Mouse (Mus musculus) cerebellum, adult 8-10 months (tissue): ENCODE data around the gene Gipr.

Source experiments
- DNase-seq: peaks from one replicate; pipeline ENCODE4 v3.0.0; 2022

The Gipr gene

GRCm38 (mm10) chr7:19147497-19148045, 18.4 kb downstream of the Gipr start:
- DNase-seq = no peak

GRCm38 (mm10) chr7:19146793-19147192, 19.1 kb downstream of the Gipr start:
- DNase-seq = no peak

GRCm38 (mm10) chr7:19137380-19137779, 28.5 kb downstream of the Gipr start:
- DNase-seq = no peak

- no peak for DNase-seq
These were observed 29.1 kb downstream of the Gipr start for GRCm38 (mm10) chr7:19136673-19137334.

GRCm38 (mm10) chr7:19136168-19136567, 29.8 kb downstream of the Gipr start:
- no peak for DNase-seq

- DNase-seq = peak; percentile 95
These were observed 34.5 kb downstream of the Gipr start for GRCm38 (mm10) chr7:19131324-19131848.

GRCm38 (mm10) chr7:19130657-19131056, 35.3 kb downstream of the Gipr start:
- no peak for DNase-seq

GRCm38 (mm10) chr7:19129396-19129795, 36.5 kb downstream of the Gipr start:
- no peak for DNase-seq

- no peak for DNase-seq
These were observed 38.2 kb downstream of the Gipr start for GRCm38 (mm10) chr7:19127744-19128143.

- no peak for DNase-seq
These were observed 41.2 kb downstream of the Gipr start for GRCm38 (mm10) chr7:19124713-19125112.

GRCm38 (mm10) chr7:19121686-19122085, 44.2 kb downstream of the Gipr start:
- DNase-seq = no peak

GRCm38 (mm10) chr7:19119631-19120429, 46.1 kb downstream of the Gipr start, which contains the start of gene Fbxo46:
Gene Fbxo46 (plus strand): TSS chr7:19119859.
- DNase-seq = peak; percentile 89

- no peak for DNase-seq
These were observed 46.8 kb downstream of the Gipr start for GRCm38 (mm10) chr7:19119083-19119482.

- DNase-seq = peak; percentile 69
These were observed 47.7 kb downstream of the Gipr start, which contains the start of gene Gm4969 for GRCm38 (mm10) chr7:19118028-19118771. Gene Gm4969 (minus strand): TSS chr7:19118368.

- no peak for DNase-seq
These were observed 56.4 kb downstream of the Gipr start for GRCm38 (mm10) chr7:19109565-19109964.

- no peak for DNase-seq
These were observed 58.5 kb downstream of the Gipr start for GRCm38 (mm10) chr7:19107436-19107835.
